Mouse (Mus musculus): ENCODE measurements around the gene Rpa2. TPM values are rescaled to one million over a fixed set of nuclear protein-coding genes. Genes with fewer than 3 reads are reported as not detected.
"Not testable (repeated sequence)": the region's sequence is repeated elsewhere in the genome, so short reads cannot be mapped to it uniquely, and the experiment has no call there.

Rpa2 gene
- polyA plus RNA-seq, 1 experiment from 2014 or later, result 43.0 TPM

GRCm38 (mm10) chr4:132757633-132758351, 10.3 kb upstream of the Rpa2 start:
- DNase-seq (no peak), ATAC-seq (no peak)
- Histone ChIP-seq H3K4me2 (ENCODE audit: low read depth, low read length) (0 out of 2 replicates have a peak overlapping the region, but pooled peaks have one; percentile 79), H3K27me3 (ENCODE audit: insufficient read depth, low read length) (peaks cover 12% of the 10 kb centered on the region), H3K4me1 (ENCODE audit: insufficient read depth) (peaks cover 6% of the 10 kb centered on the region), H3K9ac (replicated peaks) (no peak overlapping the region), H3K27ac (ENCODE audit: low read depth) (no peak overlapping the region), H3K36me3 (replicated peaks; ENCODE audit: insufficient read depth, low read length) (no peaks in the 10 kb centered on the region), H3K9me3 (ENCODE audit: low read length) (no peaks in the 10 kb centered on the region), H3K4me3 (ENCODE audit: low read depth, low read length) (no peak overlapping the region)
- TF ChIP-seq CTCF (IDR thresholded peaks at IDR 0.05; ENCODE audit: low read depth) (no peak), EP300 (IDR thresholded peaks at IDR 0.05; ENCODE audit: low read depth) (no peak)
- WGBS (ENCODE audit: insufficient replicate concordance), result 74% methylated on average over 7 of the region's 7 CpGs

- TF ChIP-seq CTCF (IDR thresholded peaks at IDR 0.05; ENCODE audit: low read depth) (no peak), EP300 (IDR thresholded peaks at IDR 0.05; ENCODE audit: low read depth) (no peak)
- ATAC-seq (peak; percentile 72), DNase-seq (no peak)
- Histone ChIP-seq H3K27me3 (ENCODE audit: insufficient read depth, low read length) (peaks cover 12% of the 10 kb centered on the region), H3K4me3 (ENCODE audit: low read depth, low read length) (no peak overlapping the region), H3K4me1 (ENCODE audit: insufficient read depth) (peaks cover 6% of the 10 kb centered on the region), H3K9ac (replicated peaks) (no peak overlapping the region), H3K4me2 (ENCODE audit: low read depth, low read length) (no peak overlapping the region), H3K36me3 (replicated peaks; ENCODE audit: insufficient read depth, low read length) (no peaks in the 10 kb centered on the region), H3K27ac (ENCODE audit: low read depth) (no peak overlapping the region), H3K9me3 (ENCODE audit: low read length) (no peaks in the 10 kb centered on the region)
- 11% methylated on average over 3 of the region's 3 CpGs for WGBS (ENCODE audit: insufficient replicate concordance)
These were observed 7.8 kb upstream of the Rpa2 start for GRCm38 (mm10) chr4:132760296-132760695.

DNA sequence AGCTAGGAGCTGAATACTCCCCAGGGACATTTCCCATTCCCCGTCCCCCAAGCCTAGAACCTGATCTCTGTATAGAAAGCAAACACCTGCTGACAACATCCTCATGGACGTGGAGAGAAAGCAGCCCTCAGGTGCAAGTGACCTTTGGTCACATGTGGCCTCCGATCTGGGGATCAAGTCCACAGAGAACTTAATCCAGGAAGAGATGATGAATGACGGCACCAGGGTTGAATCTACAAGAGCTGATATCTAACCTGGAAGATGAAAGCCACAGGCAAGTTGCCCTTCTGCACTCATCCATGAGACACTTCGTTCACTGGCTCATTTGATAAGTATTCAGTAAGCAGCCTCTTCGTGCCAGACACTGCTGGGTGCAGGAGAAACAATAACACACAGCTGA, 5.5 kb upstream of the Rpa2 start:
- DNase-seq (no peak), ATAC-seq (no peak)
- H3K27ac ChIP-seq (ENCODE audit: low read depth), result no peak overlapping the region
- 68% methylated on average over 6 of the region's 6 CpGs for WGBS (ENCODE audit: insufficient replicate concordance)
- H3K9me3 ChIP-seq (ENCODE audit: low read length), result no peaks in the 10 kb centered on the region
- peaks cover 5% of the 10 kb centered on the region for H3K27me3 ChIP-seq (ENCODE audit: insufficient read depth, low read length)
- H3K4me2 ChIP-seq (ENCODE audit: low read depth, low read length), result no peak overlapping the region
- TF ChIP-seq CTCF (IDR thresholded peaks at IDR 0.05; ENCODE audit: low read depth), result no peak
- TF ChIP-seq EP300 (IDR thresholded peaks at IDR 0.05; ENCODE audit: low read depth), result no peak
- peaks cover 6% of the 10 kb centered on the region for H3K4me1 ChIP-seq (ENCODE audit: insufficient read depth)
- no peak overlapping the region for H3K9ac ChIP-seq (replicated peaks)
- no peak overlapping the region for H3K4me3 ChIP-seq (ENCODE audit: low read depth, low read length)
- H3K36me3 ChIP-seq (replicated peaks; ENCODE audit: insufficient read depth, low read length), result no peaks in the 10 kb centered on the region

GRCm38 (mm10) chr4:132763125-132763524, 5.0 kb upstream of the Rpa2 start:
- not testable (repeated sequence) for H3K36me3 ChIP-seq (replicated peaks; ENCODE audit: insufficient read depth, low read length); H3K27ac ChIP-seq (ENCODE audit: low read depth); H3K4me2 ChIP-seq (ENCODE audit: low read depth, low read length); H3K4me3 ChIP-seq (ENCODE audit: low read depth, low read length); H3K9me3 ChIP-seq (ENCODE audit: low read length); H3K9ac ChIP-seq (replicated peaks); H3K4me1 ChIP-seq (ENCODE audit: insufficient read depth); H3K27me3 ChIP-seq (ENCODE audit: insufficient read depth, low read length); DNase-seq; ATAC-seq
- WGBS (ENCODE audit: insufficient replicate concordance), result 73% methylated on average over 3 of the region's 3 CpGs
- peak; percentile 24; the same call in 1 of the 2 replicates for TF ChIP-seq CTCF (IDR thresholded peaks at IDR 0.05; ENCODE audit: low read depth)

DNA sequence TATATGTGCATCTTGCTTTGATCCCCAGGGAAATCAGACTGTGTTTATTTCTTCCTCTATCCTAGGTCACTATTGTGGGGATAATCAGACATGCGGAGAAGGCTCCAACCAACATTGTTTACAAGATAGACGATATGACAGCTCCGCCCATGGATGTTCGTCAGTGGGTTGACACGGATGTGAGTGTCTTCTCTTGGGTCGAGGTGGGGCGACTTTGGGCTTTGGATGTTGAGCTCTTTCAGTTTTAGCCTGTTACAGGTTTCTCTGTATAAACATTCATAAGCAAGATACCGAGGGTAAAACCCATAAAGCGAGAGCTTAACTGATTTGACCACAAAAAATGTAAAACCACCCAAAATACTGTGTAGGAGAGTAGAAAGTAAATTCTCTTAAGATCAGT, 3.6 kb downstream of the Rpa2 start:
- ATAC-seq, result no peak
- WGBS (ENCODE audit: insufficient replicate concordance), result 85% methylated on average over 9 of the region's 9 CpGs
- no peak overlapping the region for H3K9ac ChIP-seq (replicated peaks)
- no peak for DNase-seq
- H3K4me1 ChIP-seq (ENCODE audit: insufficient read depth), result peaks cover 10% of the 10 kb centered on the region
- H3K9me3 ChIP-seq (ENCODE audit: low read length), result no peaks in the 10 kb centered on the region
- no peak overlapping the region for H3K27ac ChIP-seq (ENCODE audit: low read depth)
- TF ChIP-seq EP300 (IDR thresholded peaks at IDR 0.05; ENCODE audit: low read depth), result no peak
- no peak for TF ChIP-seq CTCF (IDR thresholded peaks at IDR 0.05; ENCODE audit: low read depth)
- H3K36me3 ChIP-seq (replicated peaks; ENCODE audit: insufficient read depth, low read length), result peaks cover 65% of the 10 kb centered on the region
- H3K4me2 ChIP-seq (ENCODE audit: low read depth, low read length), result no peak overlapping the region
- no peaks in the 10 kb centered on the region for H3K27me3 ChIP-seq (ENCODE audit: insufficient read depth, low read length)
- no peak overlapping the region for H3K4me3 ChIP-seq (ENCODE audit: low read depth, low read length)

DNA sequence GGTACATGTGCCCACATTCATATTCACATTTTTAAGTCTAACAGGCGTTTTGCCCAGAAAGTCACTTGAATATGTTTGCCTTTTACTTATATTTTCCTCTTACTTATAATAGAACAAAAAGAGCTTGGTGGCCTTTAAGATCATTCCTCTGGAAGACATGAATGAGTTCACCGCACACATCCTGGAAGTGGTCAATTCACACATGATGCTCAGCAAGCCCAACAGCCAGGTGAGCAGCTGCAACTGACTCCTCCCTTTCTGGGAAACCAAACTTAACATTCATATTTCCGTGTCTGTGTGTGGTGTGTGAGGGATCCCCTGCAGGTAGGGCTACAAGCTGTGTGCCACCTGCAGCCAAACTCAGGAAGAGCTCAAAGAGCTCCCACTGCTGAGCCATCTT, 6.8 kb downstream of the Rpa2 start:
- H3K27ac ChIP-seq (ENCODE audit: low read depth), result no peak overlapping the region
- no peaks in the 10 kb centered on the region for H3K4me1 ChIP-seq (ENCODE audit: insufficient read depth)
- no peaks in the 10 kb centered on the region for H3K27me3 ChIP-seq (ENCODE audit: insufficient read depth, low read length)
- H3K36me3 ChIP-seq (replicated peaks; ENCODE audit: insufficient read depth, low read length), result peaks cover 92% of the 10 kb centered on the region
- TF ChIP-seq EP300 (IDR thresholded peaks at IDR 0.05; ENCODE audit: low read depth), result no peak
- TF ChIP-seq CTCF (IDR thresholded peaks at IDR 0.05; ENCODE audit: low read depth), result no peak
- 78% methylated on average over 3 of the region's 3 CpGs for WGBS (ENCODE audit: insufficient replicate concordance)
- DNase-seq (no peak), ATAC-seq (no peak)
- no peaks in the 10 kb centered on the region for H3K9me3 ChIP-seq (ENCODE audit: low read length)
- no peak overlapping the region for H3K9ac ChIP-seq (replicated peaks)
- H3K4me2 ChIP-seq (ENCODE audit: low read depth, low read length), result no peak overlapping the region
- no peak overlapping the region for H3K4me3 ChIP-seq (ENCODE audit: low read depth, low read length)
